8 mouse cellular contexts compared by ENCODE assay signal in genomic region chr19:7339867-7340266, GRCm38 (mm10). TPM values are rescaled to one million over a fixed set of nuclear protein-coding genes. Genes with fewer than 3 reads are reported as not detected.
DNase-seq lines count a peak whose midpoint lies in the region; ATAC-seq lines count a peak whose summit lies in the region.

No protein-coding gene starts in this region.

- no peaks in the 10 kb centered on the region for H3K27me3 ChIP-seq in heart, embryonic 15.5 days
- H3K27me3 ChIP-seq in hindbrain, embryonic 12.5 days: no peaks in the 10 kb centered on the region
- no peaks in the 10 kb centered on the region for H3K27me3 ChIP-seq in midbrain, embryonic 12.5 days

- no peaks in the 10 kb centered on the region for H3K36me3 ChIP-seq in heart, embryonic 15.5 days
- H3K36me3 ChIP-seq in hindbrain, embryonic 12.5 days: no peaks in the 10 kb centered on the region
- no peaks in the 10 kb centered on the region for H3K36me3 ChIP-seq in midbrain, embryonic 12.5 days

- no peak for ATAC-seq in heart, embryonic 15.5 days (replicated peaks; ENCODE audit: insufficient number of reproducible peaks, insufficient read depth, low FRiP score, low read depth)
- ATAC-seq in hindbrain, embryonic 12.5 days (ENCODE audit: low FRiP score): no peak
- ATAC-seq in midbrain, embryonic 12.5 days (ENCODE audit: low FRiP score, low read depth): no peak

- intact Hi-C loops in left cerebral cortex, postnatal 14 days (cut with DNase I): loop anchor here (2.0 to 10.0 kb wide), 4 partner anchors 61 to 285 kb away; partner anchors contain the start of genes 2700081O15Rik, Macrod1 and Rcor2

- peak overlapping the region; percentile 98 for H3K9ac ChIP-seq in heart, embryonic 15.5 days
- H3K9ac ChIP-seq in hindbrain, embryonic 12.5 days: peak overlapping the region; percentile 97
- H3K9ac ChIP-seq in midbrain, embryonic 12.5 days (replicated peaks): peak overlapping the region; percentile 98

- 0 out of 2 replicates have a peak overlapping the region, but pooled peaks have one; percentile 89 for H3K27ac ChIP-seq in heart, embryonic 15.5 days
- H3K27ac ChIP-seq in hindbrain, embryonic 12.5 days: no peak overlapping the region
- H3K27ac ChIP-seq in midbrain, embryonic 12.5 days (replicated peaks): no peak overlapping the region

- 43% methylated on average over 4 of the region's 4 CpGs for WGBS in heart, embryonic 15.5 days
- 49% methylated on average over 4 of the region's 4 CpGs for WGBS in hindbrain, embryonic 12.5 days
- WGBS in midbrain, embryonic 12.5 days: 47% methylated on average over 4 of the region's 4 CpGs

- H3K4me3 ChIP-seq in heart, embryonic 15.5 days: peak overlapping the region; percentile 95
- H3K4me3 ChIP-seq in hindbrain, embryonic 12.5 days: peak overlapping the region; percentile 78
- peak overlapping the region; percentile 93 for H3K4me3 ChIP-seq in midbrain, embryonic 12.5 days

- no peak for DNase-seq in heart, adult 11 months
- peak; percentile 25 for DNase-seq in NIH3T3 (ENCODE audit: low read depth)
- DNase-seq in urinary bladder, adult 18-20 months (ENCODE audit: low spot score in 2 of 2): no peak
- no peak for DNase-seq in left cerebral cortex, postnatal 14 days (ENCODE audit: low spot score in 2 of 2)
- no peak for DNase-seq in layer of hippocampus, postnatal 25 days (ENCODE audit: extremely low spot score in 1 of 2, low spot score in 1 of 2)

- peak overlapping the region; percentile 90 for H3K4me2 ChIP-seq in heart, embryonic 15.5 days
- peak overlapping the region; percentile 95 for H3K4me2 ChIP-seq in hindbrain, embryonic 12.5 days (replicated peaks)
- peak overlapping the region; percentile 86 for H3K4me2 ChIP-seq in midbrain, embryonic 12.5 days (replicated peaks)

- peaks cover 54% of the 10 kb centered on the region for H3K4me1 ChIP-seq in heart, embryonic 15.5 days (replicated peaks)
- peaks cover 33% of the 10 kb centered on the region for H3K4me1 ChIP-seq in hindbrain, embryonic 12.5 days
- H3K4me1 ChIP-seq in midbrain, embryonic 12.5 days: peaks cover 37% of the 10 kb centered on the region

- H3K9me3 ChIP-seq in heart, embryonic 15.5 days (replicated peaks): no peaks in the 10 kb centered on the region
- no peaks in the 10 kb centered on the region for H3K9me3 ChIP-seq in hindbrain, embryonic 12.5 days (replicated peaks)
- no peaks in the 10 kb centered on the region for H3K9me3 ChIP-seq in midbrain, embryonic 12.5 days

RNA-seq across cellular contexts. Expression of gene Mark2, which starts 1.8 kb away (rescaled TPM):
- 26.4 and 38.1 TPM in 2 replicates for polyA plus RNA-seq in heart, embryonic 15.5 days (2015; fragmentation: Nextera tagmentation; extraction: Ambion mirVana)
- polyA plus RNA-seq in hindbrain, embryonic 12.5 days (2016; fragmentation: Nextera tagmentation; extraction: Ambion mirVana): 62.1 and 64.2 TPM in 2 replicates
- 63.8 and 68.6 TPM in 2 replicates for polyA plus RNA-seq in midbrain, embryonic 12.5 days (2016; fragmentation: Nextera tagmentation; extraction: Ambion mirVana)
- total RNA-seq in left cerebral cortex, postnatal 14 days (2021): 100 to 1,000 TPM; 136 to 140 TPM
- total RNA-seq in layer of hippocampus, postnatal 25 days (2021): 100 to 1,000 TPM; 102 to 130 TPM

RNA-seq across cellular contexts. Expression of gene Spindoc, which starts 42.9 kb away (rescaled TPM):
- 16.9 and 18.7 TPM in 2 replicates for polyA plus RNA-seq in heart, embryonic 15.5 days (2015; fragmentation: Nextera tagmentation; extraction: Ambion mirVana)
- polyA plus RNA-seq in hindbrain, embryonic 12.5 days (2016; fragmentation: Nextera tagmentation; extraction: Ambion mirVana): 37.8 and 44.1 TPM in 2 replicates
- 44.0 and 48.3 TPM in 2 replicates for polyA plus RNA-seq in midbrain, embryonic 12.5 days (2016; fragmentation: Nextera tagmentation; extraction: Ambion mirVana)
- 10 to 100 TPM; 30.5 to 36.2 TPM for total RNA-seq in left cerebral cortex, postnatal 14 days (2021)
- total RNA-seq in layer of hippocampus, postnatal 25 days (2021): 10 to 100 TPM; 33.8 to 35.3 TPM
